In genomic region chr7:87148681-87149080, GRCm38 (mm10) we compare ENCODE assay signal across 26 mouse cellular contexts.
DNase-seq lines count a peak whose midpoint lies in the region; ATAC-seq lines count a peak whose summit lies in the region.
"Had no signal": no experiment of that assay in that cellular context is flagged by ENCODE, and none has a peak within 500 bp of the region (broad histone marks: within the 10 kb centered on the region; RNA-seq: fewer than 3 reads in every experiment).

No protein-coding gene starts in this region.

- no peak overlapping the region for H3K4me3 ChIP-seq in embryonic facial prominence, embryonic 14.5 days (ENCODE audit: low read depth, low read length)
- no peak overlapping the region for H3K4me3 ChIP-seq in embryonic facial prominence, embryonic 10.5 days
- no peak overlapping the region for H3K4me3 ChIP-seq in midbrain, embryonic 11.5 days (ENCODE audit: low read depth, low read length)
- H3K4me3 ChIP-seq in midbrain, embryonic 15.5 days, result no peak overlapping the region
- H3K4me3 ChIP-seq in midbrain, embryonic 14.5 days (replicated peaks; ENCODE audit: low read depth, low read length), result no peak overlapping the region
- H3K4me3 ChIP-seq in midbrain, embryonic 10.5 days, result no peak overlapping the region
- H3K4me3 ChIP-seq: embryonic facial prominence, embryonic 13.5 days; forebrain, embryonic 10.5 days; forebrain, embryonic 13.5 days; heart, adult 2 months; heart, embryonic 10.5 days; heart, embryonic 13.5 days had no signal

- DNase-seq in embryonic facial prominence, embryonic 14.5 days (ENCODE audit: low spot score), result peak; percentile 0
- DNase-seq in embryonic facial prominence, embryonic 10.5 days (ENCODE audit: low spot score), result no peak
- no peak for DNase-seq in midbrain, embryonic 11.5 days (ENCODE audit: low spot score, missing footprints)
- DNase-seq in midbrain, embryonic 14.5 days, result peak; percentile 4
- no peak for DNase-seq in midbrain, embryonic 10.5 days (ENCODE audit: low spot score)
- DNase-seq in retina, postnatal 1 day, result peak; percentile 58
- DNase-seq: adrenal gland, postnatal 10 days; adrenal gland, postnatal 36 days; cerebellum, adult 18-20 months; cerebellum, adult 9-10 months; cerebellum, postnatal 25 days; gastrocnemius, postnatal 10 days; gastrocnemius, postnatal 36 days; heart, adult 2 months; heart, postnatal 14 days; heart, postnatal 4 days had no signal

- no peaks in the 10 kb centered on the region for H3K4me1 ChIP-seq in embryonic facial prominence, embryonic 14.5 days (ENCODE audit: control insufficient read depth, insufficient read depth, low read length)
- no peaks in the 10 kb centered on the region for H3K4me1 ChIP-seq in embryonic facial prominence, embryonic 10.5 days
- H3K4me1 ChIP-seq in midbrain, embryonic 11.5 days (ENCODE audit: control insufficient read depth, insufficient read depth, low read length), result no peaks in the 10 kb centered on the region
- no peaks in the 10 kb centered on the region for H3K4me1 ChIP-seq in midbrain, embryonic 15.5 days
- H3K4me1 ChIP-seq in midbrain, embryonic 14.5 days (ENCODE audit: control insufficient read depth, insufficient read depth, low read length), result no peaks in the 10 kb centered on the region
- no peaks in the 10 kb centered on the region for H3K4me1 ChIP-seq in midbrain, embryonic 10.5 days
- H3K4me1 ChIP-seq: embryonic facial prominence, embryonic 13.5 days; forebrain, embryonic 10.5 days; forebrain, embryonic 13.5 days; heart, embryonic 10.5 days; heart, embryonic 13.5 days had no signal

- no peak overlapping the region for H3K9ac ChIP-seq in embryonic facial prominence, embryonic 14.5 days (ENCODE audit: low read depth, low read length)
- H3K9ac ChIP-seq in midbrain, embryonic 11.5 days (ENCODE audit: low read length), result no peak overlapping the region
- no peak overlapping the region for H3K9ac ChIP-seq in midbrain, embryonic 15.5 days
- H3K9ac ChIP-seq in midbrain, embryonic 14.5 days (replicated peaks; ENCODE audit: low read length), result no peak overlapping the region
- H3K9ac ChIP-seq: embryonic facial prominence, embryonic 13.5 days; forebrain, embryonic 13.5 days; heart, embryonic 13.5 days; hindbrain, embryonic 14.5 days had no signal

- no peak overlapping the region for H3K27ac ChIP-seq in embryonic facial prominence, embryonic 14.5 days (replicated peaks; ENCODE audit: low read depth, low read length)
- no peak overlapping the region for H3K27ac ChIP-seq in embryonic facial prominence, embryonic 10.5 days (replicated peaks)
- H3K27ac ChIP-seq in midbrain, embryonic 11.5 days (ENCODE audit: low read depth, low read length), result no peak overlapping the region
- H3K27ac ChIP-seq in midbrain, embryonic 15.5 days, result no peak overlapping the region
- H3K27ac ChIP-seq in midbrain, embryonic 14.5 days (replicated peaks; ENCODE audit: low read depth, low read length), result no peak overlapping the region
- no peak overlapping the region for H3K27ac ChIP-seq in midbrain, embryonic 10.5 days (replicated peaks)
- H3K27ac ChIP-seq: embryonic facial prominence, embryonic 13.5 days; forebrain, embryonic 10.5 days; forebrain, embryonic 13.5 days; heart, adult 2 months; heart, embryonic 10.5 days; heart, embryonic 13.5 days; hindbrain, embryonic 14.5 days had no signal

- no peak for ATAC-seq in embryonic facial prominence, embryonic 14.5 days (ENCODE audit: low read depth)
- peak; percentile 16; the same call in 1 of the 2 replicates for ATAC-seq in midbrain, embryonic 11.5 days (ENCODE audit: low FRiP score)
- ATAC-seq in midbrain, embryonic 15.5 days (replicated peaks), result no peak
- ATAC-seq in midbrain, embryonic 14.5 days (ENCODE audit: low FRiP score, low TSS enrichment), result no peak
- ATAC-seq in inflammation-experienced regulatory T-cells, adult 6 months, result no peak
- ATAC-seq: forebrain, embryonic 13.5 days; forebrain, embryonic 16.5 days; Patski had no signal

- no peaks in the 10 kb centered on the region for H3K36me3 ChIP-seq in embryonic facial prominence, embryonic 14.5 days (ENCODE audit: control insufficient read depth, insufficient read depth, low read length)
- no peaks in the 10 kb centered on the region for H3K36me3 ChIP-seq in embryonic facial prominence, embryonic 10.5 days (replicated peaks)
- no peaks in the 10 kb centered on the region for H3K36me3 ChIP-seq in midbrain, embryonic 11.5 days (ENCODE audit: control insufficient read depth, insufficient read depth, low read length)
- H3K36me3 ChIP-seq in midbrain, embryonic 15.5 days (replicated peaks), result no peaks in the 10 kb centered on the region
- no peaks in the 10 kb centered on the region for H3K36me3 ChIP-seq in midbrain, embryonic 14.5 days (ENCODE audit: control insufficient read depth, insufficient read depth, low read length)
- no peaks in the 10 kb centered on the region for H3K36me3 ChIP-seq in midbrain, embryonic 10.5 days
- H3K36me3 ChIP-seq: embryonic facial prominence, embryonic 13.5 days; forebrain, embryonic 10.5 days; heart, embryonic 10.5 days; heart, embryonic 13.5 days had no signal

- H3K4me2 ChIP-seq in embryonic facial prominence, embryonic 14.5 days (ENCODE audit: low read depth, low read length), result no peak overlapping the region
- no peak overlapping the region for H3K4me2 ChIP-seq in midbrain, embryonic 11.5 days
- no peak overlapping the region for H3K4me2 ChIP-seq in midbrain, embryonic 15.5 days
- H3K4me2 ChIP-seq in midbrain, embryonic 14.5 days (ENCODE audit: low read length), result no peak overlapping the region
- H3K4me2 ChIP-seq: embryonic facial prominence, embryonic 13.5 days; forebrain, embryonic 13.5 days; heart, embryonic 13.5 days; hindbrain, embryonic 14.5 days had no signal

- 21% methylated on average over 1 of the region's 1 CpGs for WGBS in embryonic facial prominence, embryonic 14.5 days
- WGBS in embryonic facial prominence, embryonic 10.5 days, result 51% methylated on average over 1 of the region's 1 CpGs
- 33% methylated on average over 1 of the region's 1 CpGs for WGBS in midbrain, embryonic 11.5 days
- 25% methylated on average over 1 of the region's 1 CpGs for WGBS in midbrain, embryonic 15.5 days
- 22% methylated on average over 1 of the region's 1 CpGs for WGBS in midbrain, embryonic 14.5 days
- WGBS in midbrain, embryonic 10.5 days, result 43% methylated on average over 1 of the region's 1 CpGs

- no peaks in the 10 kb centered on the region for H3K9me3 ChIP-seq in embryonic facial prominence, embryonic 14.5 days (ENCODE audit: control insufficient read depth, low read length)
- H3K9me3 ChIP-seq in embryonic facial prominence, embryonic 10.5 days, result no peaks in the 10 kb centered on the region
- H3K9me3 ChIP-seq in midbrain, embryonic 11.5 days (ENCODE audit: control insufficient read depth, low read length), result no peaks in the 10 kb centered on the region
- H3K9me3 ChIP-seq in midbrain, embryonic 15.5 days, result no peaks in the 10 kb centered on the region
- H3K9me3 ChIP-seq in midbrain, embryonic 14.5 days (ENCODE audit: control insufficient read depth, low read length), result no peaks in the 10 kb centered on the region
- H3K9me3 ChIP-seq in midbrain, embryonic 10.5 days (replicated peaks), result no peaks in the 10 kb centered on the region
- H3K9me3 ChIP-seq: embryonic facial prominence, embryonic 13.5 days; forebrain, embryonic 10.5 days; forebrain, embryonic 13.5 days; heart, embryonic 10.5 days; heart, embryonic 13.5 days had no signal

- H3K27me3 ChIP-seq in embryonic facial prominence, embryonic 14.5 days (replicated peaks; ENCODE audit: control insufficient read depth, insufficient read depth, low read length), result no peaks in the 10 kb centered on the region
- H3K27me3 ChIP-seq in embryonic facial prominence, embryonic 10.5 days (replicated peaks; ENCODE audit: low read depth, poor library complexity, severe bottlenecking), result no peaks in the 10 kb centered on the region
- H3K27me3 ChIP-seq in midbrain, embryonic 11.5 days (ENCODE audit: control insufficient read depth, insufficient read depth, low read length), result no peaks in the 10 kb centered on the region
- H3K27me3 ChIP-seq in midbrain, embryonic 15.5 days (replicated peaks), result no peaks in the 10 kb centered on the region
- H3K27me3 ChIP-seq in midbrain, embryonic 14.5 days (ENCODE audit: control insufficient read depth, insufficient read depth, low read length), result no peaks in the 10 kb centered on the region
- no peaks in the 10 kb centered on the region for H3K27me3 ChIP-seq in midbrain, embryonic 10.5 days (ENCODE audit: low read depth, poor library complexity, severe bottlenecking)
- H3K27me3 ChIP-seq: embryonic facial prominence, embryonic 13.5 days; forebrain, embryonic 13.5 days; heart, embryonic 13.5 days; Patski had no signal

Comparison
In these comparisons a context has a peak if more than half of its experiments do, and no peak if none do; other contexts are left out.
1. DNase-seq: peak in embryonic facial prominence, embryonic 14.5 days (single experiment), midbrain, embryonic 14.5 days (single experiment) and retina, postnatal 1 day (single experiment); none in embryonic facial prominence, embryonic 10.5 days (single experiment), midbrain, embryonic 11.5 days (single experiment) and midbrain, embryonic 10.5 days (single experiment).